Mouse (Mus musculus): ENCODE results near the gene Ndufa4l2. TPM values are rescaled to one million over a fixed set of nuclear protein-coding genes. Genes with fewer than 3 reads are reported as not detected.

Ndufa4l2 gene
- total RNA-seq, 1 experiment, result 5.8 TPM

GRCm38 (mm10) chr10:127516576-127517260 is 2.0 kb downstream of the Ndufa4l2 start:
- Histone ChIP-seq H3K4me3 (ENCODE audit: insufficient read depth in 1 of 2, low read depth in 1 of 2, low read length in 2 of 2, poor library complexity in 1 of 2, severe bottlenecking in 1 of 2) (peak overlapping the region; percentile 35 to 45), H3K4me1 (ENCODE audit: control insufficient read depth in 2 of 2, insufficient read depth in 2 of 2, low read length in 2 of 2, poor library complexity in 1 of 2) (peaks cover 7 to 65% of the 10 kb centered on the region in 2 experiments; a peak in 3 of 4 replicates), H3K9me3 (ENCODE audit: control insufficient read depth, insufficient read depth, low read depth, low read length) (no peaks in the 10 kb centered on the region), H3K9ac (ENCODE audit: insufficient read depth, low read depth, low read length, poor library complexity, severe bottlenecking) (peak overlapping the region; percentile 54), H3K36me3 (ENCODE audit: control insufficient read depth, insufficient read depth, low read length, poor library complexity, severe bottlenecking) (peaks cover 41% of the 10 kb centered on the region), H3K27ac (ENCODE audit: insufficient read depth, low read depth, low read length, poor library complexity, severe bottlenecking) (peak overlapping the region; percentile 2; the same call in 1 of the 2 replicates)
- no peak for DNase-seq (ENCODE audit: low read depth, low spot score)
- no peak for TF ChIP-seq CHD2 (IDR thresholded peaks at IDR 0.05; ENCODE audit: low read depth, low read length)
- TF ChIP-seq MAFK (IDR thresholded peaks at IDR 0.05; ENCODE audit: insufficient read depth, low read depth, low read length), result no peak
- no peak for TF ChIP-seq ZC3H11A (IDR thresholded peaks at IDR 0.05; ENCODE audit: borderline replicate concordance, low read depth, low read length)
- TF ChIP-seq HCFC1 (IDR thresholded peaks at IDR 0.05; ENCODE audit: borderline replicate concordance, insufficient read depth, low read length), result no peak
- TF ChIP-seq ZNF384 (IDR thresholded peaks at IDR 0.05; ENCODE audit: low read depth, low read length), result no peak
- in situ Hi-C loops (cut with MboI; ENCODE audit: low sequenced_read_pairs in 2 of 2, unreplicated experiment in 2 of 2), result no loop called here

DNA sequence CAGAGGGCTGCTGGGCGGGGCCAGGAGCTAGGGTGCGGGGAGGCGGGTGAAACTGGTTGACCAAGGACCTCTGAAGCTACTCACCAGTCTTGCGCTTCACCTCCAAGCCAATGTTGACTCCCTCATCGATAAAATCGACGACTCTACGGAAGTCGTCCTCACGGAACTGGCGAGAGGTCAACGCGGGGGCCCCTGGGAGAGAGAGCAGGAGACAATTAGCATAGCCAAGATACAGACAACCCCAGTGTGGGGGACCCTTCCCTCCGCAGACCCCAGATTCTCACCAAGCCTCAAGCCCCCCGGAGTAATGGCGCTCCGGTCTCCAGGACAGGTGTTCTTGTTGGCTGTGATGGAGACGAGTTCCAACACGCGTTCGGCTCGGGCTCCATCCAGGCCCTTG is 3.2 kb downstream of the Ndufa4l2 start:
- TF ChIP-seq ZC3H11A (IDR thresholded peaks at IDR 0.05; ENCODE audit: borderline replicate concordance, low read depth, low read length) (no peak), ZNF384 (IDR thresholded peaks at IDR 0.05; ENCODE audit: low read depth, low read length) (no peak), CHD2 (IDR thresholded peaks at IDR 0.05; ENCODE audit: low read depth, low read length) (no peak), HCFC1 (IDR thresholded peaks at IDR 0.05; ENCODE audit: borderline replicate concordance, insufficient read depth, low read length) (no peak), MAFK (IDR thresholded peaks at IDR 0.05; ENCODE audit: insufficient read depth, low read depth, low read length) (no peak)
- DNase-seq (ENCODE audit: low read depth, low spot score), result no peak
- H3K9ac ChIP-seq (ENCODE audit: insufficient read depth, low read depth, low read length, poor library complexity, severe bottlenecking), result no peak overlapping the region
- no peak overlapping the region for H3K27ac ChIP-seq (ENCODE audit: insufficient read depth, low read depth, low read length, poor library complexity, severe bottlenecking)
- peaks cover 41% of the 10 kb centered on the region for H3K36me3 ChIP-seq (ENCODE audit: control insufficient read depth, insufficient read depth, low read length, poor library complexity, severe bottlenecking)
- H3K4me1 ChIP-seq (ENCODE audit: control insufficient read depth in 2 of 2, insufficient read depth in 2 of 2, low read length in 2 of 2, poor library complexity in 1 of 2), result peaks cover 7 to 64% of the 10 kb centered on the region in 2 experiments; a peak in 3 of 4 replicates
- H3K4me3 ChIP-seq (ENCODE audit: insufficient read depth in 1 of 2, low read depth in 1 of 2, low read length in 2 of 2, poor library complexity in 1 of 2, severe bottlenecking in 1 of 2), result no peak overlapping the region; a peak in 1 of 4 replicates
- in situ Hi-C loops (cut with MboI; ENCODE audit: low sequenced_read_pairs in 2 of 2, unreplicated experiment in 2 of 2), result no loop called here
- no peaks in the 10 kb centered on the region for H3K9me3 ChIP-seq (ENCODE audit: control insufficient read depth, insufficient read depth, low read depth, low read length)

DNA sequence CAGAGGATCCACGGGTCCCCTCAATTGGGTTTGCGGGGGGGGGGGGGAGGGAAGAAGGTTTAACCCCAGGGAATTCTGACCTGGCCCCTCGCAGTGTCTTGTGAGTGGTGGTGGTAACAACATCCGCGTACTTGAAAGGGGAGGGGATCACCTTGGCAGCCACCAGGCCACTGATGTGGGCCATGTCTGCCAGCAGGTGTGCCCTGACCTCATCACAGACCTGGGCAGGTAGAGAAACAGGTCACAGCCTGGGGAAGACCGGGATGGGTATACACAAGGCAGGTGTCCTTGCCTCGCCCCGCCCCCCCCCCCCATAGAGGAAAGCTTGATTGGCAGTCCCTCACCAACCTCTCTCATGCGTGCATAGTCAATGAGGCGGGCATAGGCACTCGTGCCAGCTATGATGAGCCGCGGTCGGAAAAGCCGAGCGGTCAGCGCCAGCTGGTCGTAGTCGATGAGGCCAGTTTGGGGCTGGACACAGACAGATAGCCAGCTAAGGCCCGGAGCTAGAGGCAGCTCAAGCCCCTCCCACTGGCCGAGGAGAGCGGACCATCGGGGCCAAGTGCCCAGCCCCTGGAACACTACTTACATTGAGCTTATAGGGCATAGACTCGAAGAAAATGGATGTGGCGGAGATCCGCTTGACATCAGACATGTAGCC is 4.4 kb downstream of the Ndufa4l2 start:
- no peaks in the 10 kb centered on the region for H3K9me3 ChIP-seq (ENCODE audit: control insufficient read depth, insufficient read depth, low read depth, low read length)
- TF ChIP-seq ZNF384 (IDR thresholded peaks at IDR 0.05; ENCODE audit: low read depth, low read length) (no peak), MAFK (IDR thresholded peaks at IDR 0.05; ENCODE audit: insufficient read depth, low read depth, low read length) (no peak), CHD2 (IDR thresholded peaks at IDR 0.05; ENCODE audit: low read depth, low read length) (no peak), ZC3H11A (IDR thresholded peaks at IDR 0.05; ENCODE audit: borderline replicate concordance, low read depth, low read length) (no peak), HCFC1 (IDR thresholded peaks at IDR 0.05; ENCODE audit: borderline replicate concordance, insufficient read depth, low read length) (no peak)
- H3K4me1 ChIP-seq (ENCODE audit: control insufficient read depth in 2 of 2, insufficient read depth in 2 of 2, low read length in 2 of 2, poor library complexity in 1 of 2), result peaks cover 7 to 53% of the 10 kb centered on the region in 2 experiments; a peak in 3 of 4 replicates
- in situ Hi-C loops (cut with MboI; ENCODE audit: low sequenced_read_pairs in 2 of 2, unreplicated experiment in 2 of 2), result no loop called here
- H3K36me3 ChIP-seq (ENCODE audit: control insufficient read depth, insufficient read depth, low read length, poor library complexity, severe bottlenecking), result peaks cover 41% of the 10 kb centered on the region
- no peak for DNase-seq (ENCODE audit: low read depth, low spot score)
- H3K4me3 ChIP-seq (ENCODE audit: insufficient read depth in 1 of 2, low read depth in 1 of 2, low read length in 2 of 2, poor library complexity in 1 of 2, severe bottlenecking in 1 of 2), result peak overlapping the region in 1 of 2 experiments; percentile 94; a peak in 2 of 4 replicates
- H3K9ac ChIP-seq (ENCODE audit: insufficient read depth, low read depth, low read length, poor library complexity, severe bottlenecking), result no peak overlapping the region
- H3K27ac ChIP-seq (ENCODE audit: insufficient read depth, low read depth, low read length, poor library complexity, severe bottlenecking), result no peak overlapping the region

GRCm38 (mm10) chr10:127519903-127520713 is 5.3 kb downstream of the Ndufa4l2 start:
- TF ChIP-seq CHD2 (IDR thresholded peaks at IDR 0.05; ENCODE audit: low read depth, low read length), result no peak
- Histone ChIP-seq H3K4me3 (ENCODE audit: insufficient read depth in 1 of 2, low read depth in 1 of 2, low read length in 2 of 2, poor library complexity in 1 of 2, severe bottlenecking in 1 of 2) (peak overlapping the region; percentile 58 to 94), H3K9ac (ENCODE audit: insufficient read depth, low read depth, low read length, poor library complexity, severe bottlenecking) (peak overlapping the region; percentile 9; the same call in 1 of the 2 replicates), H3K9me3 (ENCODE audit: control insufficient read depth, insufficient read depth, low read depth, low read length) (no peaks in the 10 kb centered on the region), H3K4me1 (ENCODE audit: control insufficient read depth in 2 of 2, insufficient read depth in 2 of 2, low read length in 2 of 2, poor library complexity in 1 of 2) (peaks cover 7 to 50% of the 10 kb centered on the region in 2 experiments; a peak in 3 of 4 replicates), H3K36me3 (ENCODE audit: control insufficient read depth, insufficient read depth, low read length, poor library complexity, severe bottlenecking) (peaks cover 41% of the 10 kb centered on the region), H3K27ac (ENCODE audit: insufficient read depth, low read depth, low read length, poor library complexity, severe bottlenecking) (no peak overlapping the region)
- DNase-seq (ENCODE audit: low read depth, low spot score), result no peak
- in situ Hi-C loops (cut with MboI; ENCODE audit: low sequenced_read_pairs in 2 of 2, unreplicated experiment in 2 of 2), result no loop called here

Measured in ES-E14 (cell line).